Mouse (Mus musculus): ENCODE measurements around the gene Arhgef10l.

Gene Arhgef10l

GRCm38 (mm10) chr4:140694551-140695060, 28.8 kb upstream of the Arhgef10l start:
- in situ Hi-C loops (cut with MboI) = no loop called here

- in situ Hi-C loops (cut with MboI) = no loop called here
These were observed 27.7 kb upstream of the Arhgef10l start for GRCm38 (mm10) chr4:140693513-140693912.

- in situ Hi-C loops (cut with MboI) = no loop called here
These were observed 25.7 kb upstream of the Arhgef10l start for GRCm38 (mm10) chr4:140691481-140691880.

- in situ Hi-C loops (cut with MboI) = no loop called here
These were observed 24.3 kb upstream of the Arhgef10l start for GRCm38 (mm10) chr4:140689873-140690655.

GRCm38 (mm10) chr4:140688826-140689425, 23.1 kb upstream of the Arhgef10l start:
- in situ Hi-C loops (cut with MboI) = no loop called here

- in situ Hi-C loops (cut with MboI) = no loop called here
These were observed 22.4 kb upstream of the Arhgef10l start for GRCm38 (mm10) chr4:140688044-140688825.

- in situ Hi-C loops (cut with MboI) = no loop called here
These were observed 19.1 kb upstream of the Arhgef10l start for GRCm38 (mm10) chr4:140684881-140685303.

GRCm38 (mm10) chr4:140684141-140684871, 18.5 kb upstream of the Arhgef10l start:
- in situ Hi-C loops (cut with MboI) = no loop called here

- in situ Hi-C loops (cut with MboI) = no loop called here
These were observed 17.8 kb upstream of the Arhgef10l start for GRCm38 (mm10) chr4:140683608-140684007.

- in situ Hi-C loops (cut with MboI) = no loop called here
These were observed 15.1 kb upstream of the Arhgef10l start for GRCm38 (mm10) chr4:140680731-140681397.

- in situ Hi-C loops (cut with MboI) = loop anchor here (5.0 kb wide), 1 partner anchor 32 kb away; no protein-coding TSS in a partner anchor
These were observed 14.0 kb upstream of the Arhgef10l start for GRCm38 (mm10) chr4:140679723-140680380.

- in situ Hi-C loops (cut with MboI) = loop anchor here (5.0 kb wide), 1 partner anchor 33 kb away; no protein-coding TSS in a partner anchor
These were observed 13.2 kb upstream of the Arhgef10l start for GRCm38 (mm10) chr4:140679038-140679437.

GRCm38 (mm10) chr4:140674345-140674926, 8.6 kb upstream of the Arhgef10l start:
- in situ Hi-C loops (cut with MboI) = no loop called here

GRCm38 (mm10) chr4:140673527-140674264, 7.9 kb upstream of the Arhgef10l start:
- in situ Hi-C loops (cut with MboI) = no loop called here

GRCm38 (mm10) chr4:140667802-140668201, 2.0 kb upstream of the Arhgef10l start:
- in situ Hi-C loops (cut with MboI) = no loop called here

GRCm38 (mm10) chr4:140665053-140665452, 759 bp downstream of the Arhgef10l start:
- in situ Hi-C loops (cut with MboI) = no loop called here

- in situ Hi-C loops (cut with MboI) = no loop called here
These were observed 2.8 kb downstream of the Arhgef10l start for GRCm38 (mm10) chr4:140662882-140663585.

- in situ Hi-C loops (cut with MboI) = no loop called here
These were observed 3.4 kb downstream of the Arhgef10l start for GRCm38 (mm10) chr4:140662453-140662852.
